Mouse (Mus musculus): Measurements from ENCODE around the gene Suds3.

DNA sequence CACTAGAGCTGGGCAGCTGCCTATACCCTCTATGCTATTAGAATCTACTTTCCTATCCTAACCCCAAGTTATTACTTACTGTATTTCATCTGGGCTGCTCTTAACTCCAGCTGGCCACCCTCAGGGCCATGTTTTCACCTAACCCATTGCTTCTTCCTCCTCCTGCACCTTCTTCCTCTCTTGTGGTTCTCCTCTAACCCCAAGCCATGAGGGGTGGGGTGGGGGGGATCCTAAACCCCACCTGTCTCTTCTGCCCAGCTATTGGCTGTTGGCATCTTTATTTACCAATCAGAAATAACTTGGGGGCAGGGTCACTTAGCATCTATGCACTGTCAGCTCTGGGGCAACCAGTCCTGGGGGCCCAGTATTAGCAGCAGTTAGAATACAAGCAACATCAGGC lies 30.3 kb upstream of the Suds3 start:
- TF ChIP-seq CTCF (IDR thresholded peaks at IDR 0.05; ENCODE audit: low read depth) = no peak
- no peak for TF ChIP-seq EP300 (optimal IDR thresholded peaks at IDR 0.05)

Data from stomach, postnatal 0 days (tissue).